Mouse (Mus musculus): ENCODE data around the gene Lrrtm4. TPM values are rescaled to one million over a fixed set of nuclear protein-coding genes. Genes with fewer than 3 reads are reported as not detected.

Gene Lrrtm4
- polyA plus RNA-seq, 1 experiment from 2014 or later: 0.68 TPM

DNA sequence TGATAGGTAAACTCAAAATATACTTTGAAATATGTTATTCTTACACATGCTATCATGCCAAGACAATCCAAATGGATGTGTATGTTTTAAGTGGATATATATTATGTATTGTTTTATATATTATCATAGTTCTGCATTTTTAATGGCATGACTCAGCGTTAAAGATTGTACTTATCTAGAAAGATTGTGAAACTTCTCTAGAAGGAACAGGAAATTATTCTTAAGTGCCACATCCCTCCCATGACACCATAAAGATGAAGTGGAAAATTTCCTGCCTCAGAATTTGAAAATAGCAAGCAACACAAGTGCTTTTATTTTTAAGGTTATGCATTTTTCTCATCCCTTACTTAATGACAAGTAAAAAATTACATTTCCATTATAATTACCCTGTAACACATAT is 563.5 kb downstream of the Lrrtm4 start:
- H3K36me3 ChIP-seq (ENCODE audit: control insufficient read depth, insufficient read depth, low read length): no peaks in the 10 kb centered on the region
- H3K4me2 ChIP-seq (ENCODE audit: low read depth, low read length): no peak overlapping the region
- H3K4me1 ChIP-seq (replicated peaks; ENCODE audit: control insufficient read depth, insufficient read depth, low read length): no peaks in the 10 kb centered on the region
- H3K4me3 ChIP-seq (ENCODE audit: low read length): no peak overlapping the region
- H3K27me3 ChIP-seq (ENCODE audit: control insufficient read depth, insufficient read depth, low read depth, low read length): no peaks in the 10 kb centered on the region
- H3K9me3 ChIP-seq (ENCODE audit: control insufficient read depth, low read length): no peaks in the 10 kb centered on the region
- H3K27ac ChIP-seq (ENCODE audit: low read length): no peak overlapping the region
- no peak overlapping the region for H3K9ac ChIP-seq (ENCODE audit: low read length)
- 43% methylated on average over 1 of the region's 1 CpGs for WGBS
- no peak for ATAC-seq (ENCODE audit: low read depth)

DNA sequence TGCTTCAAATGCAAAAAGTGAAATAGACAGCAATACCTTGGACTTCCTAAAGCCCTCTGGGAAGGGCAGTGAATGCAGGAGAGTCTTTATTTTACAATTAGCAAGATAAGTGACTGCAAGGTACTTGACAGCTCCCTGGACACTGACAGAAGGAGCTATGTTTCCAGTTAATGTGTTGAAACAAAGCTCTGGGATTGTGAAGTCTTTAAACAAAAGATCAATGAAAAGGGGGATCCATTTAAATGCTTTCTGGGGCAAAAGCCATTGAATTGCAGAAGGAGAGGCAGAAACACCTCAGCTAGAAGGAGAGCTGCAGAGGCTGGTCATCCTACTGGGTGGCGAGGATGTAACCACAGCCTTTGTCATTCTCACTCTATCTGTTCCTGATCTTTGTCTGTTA is 571.1 kb downstream of the Lrrtm4 start:
- Histone ChIP-seq H3K27me3 (ENCODE audit: control insufficient read depth, insufficient read depth, low read depth, low read length) (no peaks in the 10 kb centered on the region), H3K9me3 (ENCODE audit: control insufficient read depth, low read length) (no peaks in the 10 kb centered on the region), H3K4me2 (ENCODE audit: low read depth, low read length) (no peak overlapping the region), H3K4me3 (ENCODE audit: low read length) (no peak overlapping the region), H3K36me3 (ENCODE audit: control insufficient read depth, insufficient read depth, low read length) (no peaks in the 10 kb centered on the region), H3K27ac (ENCODE audit: low read length) (no peak overlapping the region), H3K4me1 (replicated peaks; ENCODE audit: control insufficient read depth, insufficient read depth, low read length) (no peaks in the 10 kb centered on the region), H3K9ac (ENCODE audit: low read length) (no peak overlapping the region)
- no peak for ATAC-seq (ENCODE audit: low read depth)
- WGBS: 58% methylated on average over 1 of the region's 1 CpGs

DNA sequence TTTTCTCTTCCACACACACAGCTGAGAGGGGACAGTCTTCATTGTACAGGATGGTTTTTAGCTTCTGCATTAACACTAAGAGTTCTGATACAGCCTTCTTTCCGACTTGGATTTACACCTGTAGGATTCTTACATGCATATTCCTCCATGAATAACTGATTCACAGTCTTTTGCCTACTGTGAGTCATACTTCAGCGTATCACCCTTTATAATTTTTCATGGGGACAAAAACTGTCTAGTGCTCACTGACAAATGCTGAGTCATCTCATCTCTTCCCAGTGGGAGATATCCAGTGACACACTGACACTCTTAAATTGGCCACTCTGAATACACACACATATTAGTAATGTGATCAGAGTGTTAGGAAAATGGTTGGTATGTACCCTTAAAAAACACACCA is 600.8 kb downstream of the Lrrtm4 start:
- H3K36me3 ChIP-seq (ENCODE audit: control insufficient read depth, insufficient read depth, low read length): no peaks in the 10 kb centered on the region
- WGBS: 77% methylated on average over 2 of the region's 2 CpGs

GRCm38 (mm10) chr6:80622676-80623334 is 604.1 kb downstream of the Lrrtm4 start:
- ATAC-seq (ENCODE audit: low read depth): no peak
- 89% methylated on average over 6 of the region's 6 CpGs for WGBS

More for the DNA sequence above, 600.8 kb downstream of the Lrrtm4 start:
- no peaks in the 10 kb centered on the region for H3K9me3 ChIP-seq (ENCODE audit: control insufficient read depth, low read length)
- no peaks in the 10 kb centered on the region for H3K4me1 ChIP-seq (replicated peaks; ENCODE audit: control insufficient read depth, insufficient read depth, low read length)
- no peak overlapping the region for H3K4me3 ChIP-seq (ENCODE audit: low read length)
- no peaks in the 10 kb centered on the region for H3K27me3 ChIP-seq (ENCODE audit: control insufficient read depth, insufficient read depth, low read depth, low read length)
- H3K9ac ChIP-seq (ENCODE audit: low read length): no peak overlapping the region
- no peak overlapping the region for H3K4me2 ChIP-seq (ENCODE audit: low read depth, low read length)
- no peak overlapping the region for H3K27ac ChIP-seq (ENCODE audit: low read length)
- no peak for ATAC-seq (ENCODE audit: low read depth)

DNA sequence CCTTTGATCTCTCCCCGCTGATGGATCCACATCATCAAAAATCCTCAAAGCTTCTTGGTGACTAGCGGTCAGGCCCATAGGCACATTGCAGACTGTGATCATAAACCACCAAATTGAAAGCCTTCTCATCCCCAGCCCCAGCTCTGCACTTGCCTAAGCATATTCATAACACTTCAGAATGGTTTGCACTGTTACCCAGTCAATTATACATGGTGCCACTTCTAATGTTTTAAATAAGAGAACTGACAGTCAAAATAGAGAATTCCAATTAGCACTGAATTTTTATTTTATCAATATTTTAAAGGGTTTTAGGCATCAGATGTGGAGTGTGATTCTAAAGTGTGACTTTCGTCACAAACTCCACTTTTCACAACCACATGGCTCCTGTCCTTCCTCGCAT is 606.8 kb downstream of the Lrrtm4 start:
- no peak for ATAC-seq (ENCODE audit: low read depth)
- Histone ChIP-seq H3K9ac (ENCODE audit: low read length) (no peak overlapping the region), H3K4me1 (replicated peaks; ENCODE audit: control insufficient read depth, insufficient read depth, low read length) (no peaks in the 10 kb centered on the region), H3K36me3 (ENCODE audit: control insufficient read depth, insufficient read depth, low read length) (no peaks in the 10 kb centered on the region), H3K27ac (ENCODE audit: low read length) (no peak overlapping the region), H3K27me3 (ENCODE audit: control insufficient read depth, insufficient read depth, low read depth, low read length) (no peaks in the 10 kb centered on the region), H3K9me3 (ENCODE audit: control insufficient read depth, low read length) (no peaks in the 10 kb centered on the region), H3K4me2 (ENCODE audit: low read depth, low read length) (no peak overlapping the region), H3K4me3 (ENCODE audit: low read length) (no peak overlapping the region)
- 80% methylated on average over 4 of the region's 4 CpGs for WGBS

More at GRCm38 (mm10) chr6:80622676-80623334, 604.1 kb downstream of the Lrrtm4 start:
- Histone ChIP-seq H3K4me1 (replicated peaks; ENCODE audit: control insufficient read depth, insufficient read depth, low read length) (no peaks in the 10 kb centered on the region), H3K4me3 (ENCODE audit: low read length) (no peak overlapping the region), H3K36me3 (ENCODE audit: control insufficient read depth, insufficient read depth, low read length) (no peaks in the 10 kb centered on the region), H3K27ac (ENCODE audit: low read length) (no peak overlapping the region), H3K9ac (ENCODE audit: low read length) (no peak overlapping the region), H3K27me3 (ENCODE audit: control insufficient read depth, insufficient read depth, low read depth, low read length) (no peaks in the 10 kb centered on the region), H3K9me3 (ENCODE audit: control insufficient read depth, low read length) (no peaks in the 10 kb centered on the region), H3K4me2 (ENCODE audit: low read depth, low read length) (no peak overlapping the region)

DNA sequence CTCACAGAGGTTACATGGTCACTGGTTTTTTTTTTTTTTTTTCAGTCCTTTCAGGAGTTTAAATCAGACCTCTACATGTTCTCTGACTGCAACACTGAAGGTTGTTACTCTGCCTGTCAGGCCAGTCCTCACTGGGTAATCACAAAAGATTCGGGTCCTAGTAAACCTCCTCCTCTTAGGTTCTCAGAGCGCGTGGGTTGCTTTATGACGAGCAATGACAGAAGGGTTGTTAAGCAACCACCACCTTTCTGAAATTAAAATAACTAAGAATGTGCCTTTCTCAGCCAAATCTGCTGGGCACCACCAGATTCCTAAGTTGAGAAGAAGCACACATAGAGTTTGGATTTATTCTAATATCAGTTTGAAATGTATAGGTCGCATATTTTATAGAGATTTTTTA is 644.1 kb downstream of the Lrrtm4 start:
- Histone ChIP-seq H3K4me3 (ENCODE audit: low read length) (no peak overlapping the region), H3K9me3 (ENCODE audit: control insufficient read depth, low read length) (no peaks in the 10 kb centered on the region), H3K27ac (ENCODE audit: low read length) (no peak overlapping the region), H3K36me3 (ENCODE audit: control insufficient read depth, insufficient read depth, low read length) (no peaks in the 10 kb centered on the region), H3K4me1 (replicated peaks; ENCODE audit: control insufficient read depth, insufficient read depth, low read length) (no peaks in the 10 kb centered on the region), H3K4me2 (ENCODE audit: low read depth, low read length) (no peak overlapping the region), H3K9ac (ENCODE audit: low read length) (no peak overlapping the region), H3K27me3 (ENCODE audit: control insufficient read depth, insufficient read depth, low read depth, low read length) (no peaks in the 10 kb centered on the region)
- WGBS: 79% methylated on average over 5 of the region's 5 CpGs
- ATAC-seq (ENCODE audit: low read depth): no peak

DNA sequence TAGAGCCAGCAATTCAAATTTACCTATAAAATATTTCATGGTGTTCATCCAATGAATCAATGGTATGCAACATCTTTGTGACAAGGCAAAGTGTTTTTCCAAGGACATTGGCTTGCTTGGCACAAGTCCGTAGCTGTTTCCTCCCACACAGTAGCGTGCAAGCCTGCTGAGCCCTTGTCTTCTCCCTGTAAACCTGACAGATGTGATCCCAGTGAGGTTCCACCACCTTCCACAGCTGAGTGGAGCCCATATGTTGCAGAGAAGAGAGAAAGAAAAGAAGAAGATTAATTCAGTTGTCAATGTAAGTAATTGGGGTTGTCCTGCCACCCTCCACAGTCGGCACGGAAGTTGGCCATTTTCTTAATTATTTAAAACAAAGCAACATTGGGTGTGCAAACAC is 645.4 kb downstream of the Lrrtm4 start:
- Histone ChIP-seq H3K9me3 (ENCODE audit: control insufficient read depth, low read length) (no peaks in the 10 kb centered on the region), H3K4me2 (ENCODE audit: low read depth, low read length) (no peak overlapping the region), H3K4me3 (ENCODE audit: low read length) (no peak overlapping the region), H3K4me1 (replicated peaks; ENCODE audit: control insufficient read depth, insufficient read depth, low read length) (no peaks in the 10 kb centered on the region), H3K36me3 (ENCODE audit: control insufficient read depth, insufficient read depth, low read length) (no peaks in the 10 kb centered on the region), H3K27ac (ENCODE audit: low read length) (no peak overlapping the region), H3K27me3 (ENCODE audit: control insufficient read depth, insufficient read depth, low read depth, low read length) (no peaks in the 10 kb centered on the region), H3K9ac (ENCODE audit: low read length) (no peak overlapping the region)
- WGBS: 63% methylated on average over 4 of the region's 4 CpGs
- ATAC-seq (ENCODE audit: low read depth): no peak

GRCm38 (mm10) chr6:80704183-80704582 is 685.5 kb downstream of the Lrrtm4 start:
- H3K4me3 ChIP-seq (ENCODE audit: low read length): no peak overlapping the region
- no peak overlapping the region for H3K27ac ChIP-seq (ENCODE audit: low read length)
- no peaks in the 10 kb centered on the region for H3K36me3 ChIP-seq (ENCODE audit: control insufficient read depth, insufficient read depth, low read length)
- no peaks in the 10 kb centered on the region for H3K27me3 ChIP-seq (ENCODE audit: control insufficient read depth, insufficient read depth, low read depth, low read length)
- H3K9ac ChIP-seq (ENCODE audit: low read length): no peak overlapping the region
- 57% methylated on average over 2 of the region's 2 CpGs for WGBS
- H3K9me3 ChIP-seq (ENCODE audit: control insufficient read depth, low read length): no peaks in the 10 kb centered on the region
- ATAC-seq (ENCODE audit: low read depth): no peak
- no peak overlapping the region for H3K4me2 ChIP-seq (ENCODE audit: low read depth, low read length)
- no peaks in the 10 kb centered on the region for H3K4me1 ChIP-seq (replicated peaks; ENCODE audit: control insufficient read depth, insufficient read depth, low read length)

- no peaks in the 10 kb centered on the region for H3K4me1 ChIP-seq (replicated peaks; ENCODE audit: control insufficient read depth, insufficient read depth, low read length)
- 80% methylated on average over 5 of the region's 5 CpGs for WGBS
- H3K27me3 ChIP-seq (ENCODE audit: control insufficient read depth, insufficient read depth, low read depth, low read length): no peaks in the 10 kb centered on the region
- no peaks in the 10 kb centered on the region for H3K9me3 ChIP-seq (ENCODE audit: control insufficient read depth, low read length)
- H3K4me2 ChIP-seq (ENCODE audit: low read depth, low read length): no peak overlapping the region
- no peak overlapping the region for H3K4me3 ChIP-seq (ENCODE audit: low read length)
- H3K36me3 ChIP-seq (ENCODE audit: control insufficient read depth, insufficient read depth, low read length): no peaks in the 10 kb centered on the region
- no peak for ATAC-seq (ENCODE audit: low read depth)
- H3K9ac ChIP-seq (ENCODE audit: low read length): no peak overlapping the region
- H3K27ac ChIP-seq (ENCODE audit: low read length): no peak overlapping the region
These were observed 701.8 kb downstream of the Lrrtm4 start for GRCm38 (mm10) chr6:80720468-80720867.

DNA sequence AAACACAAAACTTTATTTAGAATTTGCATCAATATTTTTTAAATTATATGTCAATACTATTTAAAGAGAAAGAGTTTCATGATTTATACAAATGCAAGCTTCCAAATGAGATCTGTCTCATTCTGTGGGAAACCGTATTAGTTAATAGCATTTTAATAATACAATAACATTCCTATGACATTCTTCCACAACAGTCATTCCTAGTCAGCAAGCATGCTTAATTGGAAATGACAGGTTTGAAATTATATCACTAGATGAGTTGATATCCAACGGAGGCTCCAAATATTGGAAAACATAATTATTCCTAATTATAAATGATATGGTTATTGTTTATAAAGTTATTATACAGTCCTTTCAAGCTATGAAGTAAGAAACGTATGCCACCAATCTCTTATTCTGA is 714.7 kb downstream of the Lrrtm4 start:
- H3K27ac ChIP-seq (ENCODE audit: low read length): no peak overlapping the region
- no peaks in the 10 kb centered on the region for H3K27me3 ChIP-seq (ENCODE audit: control insufficient read depth, insufficient read depth, low read depth, low read length)
- 76% methylated on average over 3 of the region's 3 CpGs for WGBS
- no peak overlapping the region for H3K4me3 ChIP-seq (ENCODE audit: low read length)
- H3K4me1 ChIP-seq (replicated peaks; ENCODE audit: control insufficient read depth, insufficient read depth, low read length): no peaks in the 10 kb centered on the region
- H3K36me3 ChIP-seq (ENCODE audit: control insufficient read depth, insufficient read depth, low read length): no peaks in the 10 kb centered on the region
- no peak overlapping the region for H3K9ac ChIP-seq (ENCODE audit: low read length)
- no peaks in the 10 kb centered on the region for H3K9me3 ChIP-seq (ENCODE audit: control insufficient read depth, low read length)
- no peak overlapping the region for H3K4me2 ChIP-seq (ENCODE audit: low read depth, low read length)
- ATAC-seq (ENCODE audit: low read depth): no peak
